Mouse (Mus musculus) kidney, adult 2 months (tissue): ENCODE measurements around the gene Trim27.

Experiments
- CTCF ChIP-seq: fragments of 200-500 bp; conservative IDR thresholded peaks from 2 replicates; pipeline ENCODE4 v1.5.1; 2011; ENCODE audit warnings: low read depth, mild to moderate bottlenecking, control low read depth, low read length, moderate library complexity, mixed read lengths; ENCODE audit not compliant: insufficient read depth, insufficient read length
- POLR2A ChIP-seq: fragments of 200-500 bp; IDR thresholded peaks from one replicate; pipeline ENCODE4 v1.6.1; 2011; ENCODE audit warnings: low read depth, low read length, control low read depth

- TF ChIP-seq POLR2A, result no peak
- no peak for TF ChIP-seq CTCF
These were observed 19.8 kb upstream of the Trim27 start for GRCm38 (mm10) chr13:21159475-21159819.
